Mouse (Mus musculus): Measurements from ENCODE around the gene Prdm16. TPM values are rescaled to one million over a fixed set of nuclear protein-coding genes. Genes with fewer than 3 reads are reported as not detected.

Prdm16 gene
- polyA plus RNA-seq, 1 experiment from 2014 or later: 16.2 TPM

DNA sequence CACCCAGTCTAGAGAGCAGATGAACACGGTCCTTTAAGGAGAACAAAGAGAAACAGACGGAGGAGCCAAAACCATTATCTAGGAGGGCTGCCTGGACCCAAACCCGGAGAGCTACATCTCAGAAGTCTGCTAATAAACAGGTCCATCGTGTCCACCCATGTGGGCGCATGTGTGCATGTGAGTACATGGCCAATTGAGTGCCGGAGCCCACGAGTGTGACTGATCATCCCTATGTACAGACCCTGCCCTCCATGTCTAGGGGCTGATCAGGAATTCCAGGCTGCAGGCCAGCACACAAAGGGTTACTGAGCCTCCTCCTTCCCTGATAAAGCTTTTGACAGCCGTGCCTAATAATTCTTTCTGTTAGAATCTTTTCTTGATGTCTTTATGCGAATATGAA, 136.0 kb downstream of the Prdm16 start:
- Histone ChIP-seq H3K4me1 (peaks cover 89% of the 10 kb centered on the region), H3K9ac (replicated peaks) (no peak overlapping the region), H3K4me3 (no peak overlapping the region), H3K27me3 (peaks cover 94% of the 10 kb centered on the region), H3K4me2 (replicated peaks) (no peak overlapping the region), H3K9me3 (no peaks in the 10 kb centered on the region), H3K36me3 (no peaks in the 10 kb centered on the region), H3K27ac (replicated peaks) (peak overlapping the region; percentile 55)
- 56% methylated on average over 9 of the region's 9 CpGs for WGBS
- ATAC-seq (ENCODE audit: low FRiP score, low read depth): no peak

DNA sequence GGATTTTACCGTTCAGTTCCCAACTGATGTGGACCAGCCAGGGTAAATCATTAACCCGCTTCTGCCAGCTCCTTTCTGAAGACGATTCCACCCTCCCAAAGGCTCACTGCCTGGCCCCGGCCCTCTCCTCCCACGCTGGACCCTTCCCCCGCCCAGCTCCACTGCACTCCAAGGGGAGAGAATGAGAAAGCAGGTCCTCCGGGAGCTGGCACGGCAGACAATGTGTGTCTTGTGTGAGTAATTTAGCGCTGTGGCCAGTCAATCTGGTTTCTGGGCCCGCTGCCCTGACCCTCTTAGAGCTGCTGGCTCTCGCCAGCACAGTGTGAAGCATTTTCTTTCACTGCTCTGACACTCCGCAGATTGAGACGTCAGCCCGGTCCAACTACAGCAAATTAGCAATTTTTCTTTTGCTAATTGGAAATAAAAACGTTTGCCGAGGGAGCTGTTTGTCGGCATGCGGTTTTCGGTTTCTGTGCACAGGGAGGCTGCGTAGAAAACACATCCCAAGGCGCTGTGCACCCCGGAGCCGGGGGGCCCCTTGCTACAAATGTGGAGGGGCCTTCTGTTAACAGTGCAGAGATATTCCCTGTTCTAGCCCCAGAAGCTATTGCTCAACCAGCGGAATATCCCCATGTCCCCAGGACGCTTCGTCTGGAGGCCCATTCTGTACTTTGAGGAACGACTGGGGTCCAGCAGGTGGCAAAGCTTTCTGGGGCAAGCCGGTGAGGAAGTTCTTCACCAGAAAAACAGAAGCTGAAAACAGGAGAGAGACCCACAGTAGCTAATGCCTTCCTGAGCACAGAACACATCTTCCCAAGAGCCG, 136.8 kb downstream of the Prdm16 start:
- Histone ChIP-seq H3K27me3 (peaks cover 94% of the 10 kb centered on the region), H3K4me2 (replicated peaks) (peak overlapping the region; percentile 26), H3K4me3 (no peak overlapping the region), H3K9ac (replicated peaks) (0 out of 2 replicates have a peak overlapping the region, but pooled peaks have one; percentile 4), H3K4me1 (peaks cover 86% of the 10 kb centered on the region), H3K27ac (replicated peaks) (peak overlapping the region; percentile 55), H3K36me3 (no peaks in the 10 kb centered on the region), H3K9me3 (no peaks in the 10 kb centered on the region)
- 26% methylated on average over 29 of the region's 29 CpGs for WGBS
- peak; percentile 68 for ATAC-seq (ENCODE audit: low FRiP score, low read depth)

DNA sequence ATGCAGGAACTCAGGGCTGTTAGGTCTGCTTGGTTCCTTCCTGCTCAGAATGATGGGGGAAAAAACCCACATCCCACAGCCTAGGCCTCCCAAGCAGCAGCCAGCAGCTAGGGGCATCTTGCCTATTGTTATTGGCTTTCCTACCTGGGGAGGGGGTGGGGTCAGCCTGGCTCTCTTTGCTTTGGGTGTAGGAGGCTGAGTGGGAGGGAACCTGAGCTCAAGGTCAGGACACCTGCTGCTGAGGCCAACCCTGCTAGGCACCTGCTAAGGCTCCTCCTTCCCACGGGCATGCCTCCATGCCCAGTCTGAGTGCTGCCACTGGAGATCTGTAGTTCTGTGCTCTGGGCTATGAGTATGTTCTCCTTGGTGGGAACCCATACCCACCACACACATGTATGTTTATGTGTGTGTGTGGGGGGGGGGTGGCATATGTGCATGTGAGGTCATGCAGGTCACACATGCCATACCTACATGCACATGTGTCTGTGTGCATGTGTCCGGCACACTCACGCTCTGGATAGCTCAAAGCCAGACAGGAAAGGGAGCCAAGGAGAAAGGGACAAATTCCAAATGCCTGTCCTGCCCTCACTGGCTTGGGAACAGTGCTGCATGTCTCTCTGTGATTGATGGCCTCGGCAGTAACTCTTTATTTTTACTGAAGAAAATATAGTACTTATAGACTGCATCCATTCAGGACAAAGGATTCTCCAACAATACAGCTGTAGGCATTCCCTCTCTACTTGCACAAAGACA, 139.1 kb downstream of the Prdm16 start:
- H3K27me3 ChIP-seq: peaks cover 98% of the 10 kb centered on the region
- no peaks in the 10 kb centered on the region for H3K9me3 ChIP-seq
- H3K27ac ChIP-seq (replicated peaks): no peak overlapping the region
- no peak for ATAC-seq (ENCODE audit: low FRiP score, low read depth)
- H3K9ac ChIP-seq (replicated peaks): no peak overlapping the region
- H3K4me3 ChIP-seq: no peak overlapping the region
- WGBS: 79% methylated on average over 4 of the region's 4 CpGs
- H3K36me3 ChIP-seq: no peaks in the 10 kb centered on the region
- H3K4me2 ChIP-seq (replicated peaks): no peak overlapping the region
- H3K4me1 ChIP-seq: peaks cover 77% of the 10 kb centered on the region

DNA sequence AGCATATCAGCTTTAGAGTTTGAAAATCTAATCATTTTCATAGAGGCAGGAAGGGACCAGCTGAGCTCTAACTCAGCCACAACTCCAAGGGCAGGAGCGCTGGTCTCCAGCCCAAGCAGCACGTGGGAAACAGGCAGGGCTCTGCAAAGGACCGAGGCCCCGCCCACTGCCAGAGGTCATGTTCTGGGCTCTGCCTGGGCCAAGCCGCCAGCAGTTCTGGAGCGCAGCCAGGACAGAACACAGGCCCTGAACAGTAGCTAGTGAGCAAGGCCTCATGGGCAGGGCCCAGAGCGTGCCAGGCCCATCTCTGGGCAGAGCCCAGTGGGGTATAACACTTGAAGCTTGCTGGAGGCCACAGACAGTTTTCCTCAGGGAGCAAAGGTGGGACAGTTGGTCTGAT, 139.7 kb downstream of the Prdm16 start:
- H3K36me3 ChIP-seq: no peaks in the 10 kb centered on the region
- peaks cover 77% of the 10 kb centered on the region for H3K4me1 ChIP-seq
- H3K27me3 ChIP-seq: peaks cover 98% of the 10 kb centered on the region
- H3K4me2 ChIP-seq (replicated peaks): no peak overlapping the region
- H3K9ac ChIP-seq (replicated peaks): no peak overlapping the region
- WGBS: 22% methylated on average over 7 of the region's 7 CpGs
- ATAC-seq (ENCODE audit: low FRiP score, low read depth): no peak
- no peak overlapping the region for H3K4me3 ChIP-seq
- H3K27ac ChIP-seq (replicated peaks): no peak overlapping the region
- no peaks in the 10 kb centered on the region for H3K9me3 ChIP-seq

DNA sequence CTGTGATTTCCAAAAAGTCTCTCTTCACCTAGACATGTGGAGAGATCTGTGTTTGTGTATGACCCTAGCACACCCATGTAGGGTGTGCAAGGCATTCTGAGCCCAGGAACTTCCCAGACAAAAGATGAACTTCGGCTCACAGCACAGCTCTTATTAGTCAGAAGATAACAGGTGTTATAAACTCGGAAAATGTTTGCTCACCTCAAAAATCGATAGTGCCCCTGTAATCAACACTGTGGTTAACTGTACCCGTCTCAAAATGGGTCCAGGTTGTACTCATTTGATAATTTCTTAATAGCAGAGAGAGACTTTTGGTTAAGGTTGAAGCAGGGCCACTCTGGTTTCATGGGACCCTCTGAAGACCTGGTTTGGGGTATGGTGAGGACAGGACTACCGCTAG, 140.2 kb downstream of the Prdm16 start:
- Histone ChIP-seq H3K27me3 (peaks cover 98% of the 10 kb centered on the region), H3K9me3 (no peaks in the 10 kb centered on the region), H3K27ac (replicated peaks) (no peak overlapping the region), H3K4me1 (peaks cover 76% of the 10 kb centered on the region), H3K4me2 (replicated peaks) (no peak overlapping the region), H3K9ac (replicated peaks) (no peak overlapping the region), H3K4me3 (no peak overlapping the region), H3K36me3 (no peaks in the 10 kb centered on the region)
- no peak for ATAC-seq (ENCODE audit: low FRiP score, low read depth)
- 89% methylated on average over 5 of the region's 5 CpGs for WGBS

DNA sequence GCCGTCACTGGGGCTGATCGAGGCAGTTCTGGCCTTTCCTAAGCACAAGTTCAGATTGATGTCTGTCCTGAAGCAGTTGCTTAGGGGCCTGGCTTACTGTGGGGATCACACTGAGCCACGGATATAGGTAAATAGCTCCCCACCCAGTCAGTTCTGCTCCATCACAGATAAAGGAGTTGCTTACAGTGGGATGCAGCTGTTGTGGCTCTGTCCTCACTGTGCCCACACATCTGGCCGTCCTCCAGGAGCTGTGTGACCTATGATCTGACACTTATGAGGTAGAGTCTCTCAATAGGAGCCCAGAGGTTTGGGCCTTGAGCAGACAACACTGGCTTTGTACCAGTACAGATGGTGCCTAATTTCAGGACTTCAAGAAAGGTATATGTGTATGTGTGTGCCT, 142.7 kb downstream of the Prdm16 start:
- Histone ChIP-seq H3K4me3 (no peak overlapping the region), H3K27me3 (peaks cover 99% of the 10 kb centered on the region), H3K9me3 (no peaks in the 10 kb centered on the region), H3K4me2 (replicated peaks) (no peak overlapping the region), H3K9ac (replicated peaks) (no peak overlapping the region), H3K4me1 (peaks cover 60% of the 10 kb centered on the region), H3K36me3 (no peaks in the 10 kb centered on the region), H3K27ac (replicated peaks) (no peak overlapping the region)
- 68% methylated on average over 4 of the region's 4 CpGs for WGBS
- no peak for ATAC-seq (ENCODE audit: low FRiP score, low read depth)

DNA sequence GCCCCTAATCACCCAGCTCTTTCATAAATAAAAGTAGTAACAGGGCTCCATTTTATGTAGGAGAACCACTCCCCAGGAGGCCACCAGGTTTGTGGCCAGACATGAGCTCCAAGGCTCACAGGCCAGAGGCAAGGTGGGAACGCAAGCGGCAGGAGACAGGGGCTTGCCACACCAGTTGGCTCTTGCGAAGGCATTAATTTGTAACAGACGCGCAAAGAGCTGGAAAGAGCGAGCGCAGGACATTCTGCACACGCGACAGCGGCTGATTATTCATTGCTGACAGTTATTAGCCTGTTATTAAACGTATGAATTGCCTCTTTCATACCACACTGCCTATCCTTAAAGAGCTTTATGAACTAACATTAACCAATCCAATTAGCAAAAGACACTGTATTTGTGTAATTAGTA, 144.0 kb downstream of the Prdm16 start:
- Histone ChIP-seq H3K4me1 (peaks cover 55% of the 10 kb centered on the region), H3K27ac (replicated peaks) (no peak overlapping the region), H3K4me2 (replicated peaks) (no peak overlapping the region), H3K27me3 (peaks cover 99% of the 10 kb centered on the region), H3K9ac (replicated peaks) (no peak overlapping the region), H3K9me3 (no peaks in the 10 kb centered on the region), H3K4me3 (no peak overlapping the region), H3K36me3 (no peaks in the 10 kb centered on the region)
- no peak for ATAC-seq (ENCODE audit: low FRiP score, low read depth)
- 52% methylated on average over 11 of the region's 11 CpGs for WGBS

DNA sequence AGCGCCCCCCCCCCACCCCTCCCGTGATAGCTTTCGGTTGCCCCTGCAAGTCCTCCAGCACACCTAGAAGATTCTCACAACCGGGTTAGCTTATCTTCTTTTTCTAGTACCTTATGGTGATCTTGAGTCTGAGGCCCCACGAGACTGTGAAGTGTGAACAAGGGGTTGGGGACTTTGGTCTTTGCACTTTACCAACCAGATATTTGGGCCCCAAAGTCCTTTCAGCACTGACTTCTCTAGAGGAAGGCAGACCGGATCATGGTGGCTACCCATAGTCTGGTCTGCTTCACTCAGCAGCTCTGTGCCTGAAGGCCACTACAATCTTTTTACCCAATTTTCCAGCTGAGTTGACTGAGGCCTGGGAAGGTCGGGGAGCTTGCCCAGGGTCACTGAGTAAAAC, 144.4 kb downstream of the Prdm16 start:
- Histone ChIP-seq H3K9me3 (no peaks in the 10 kb centered on the region), H3K36me3 (no peaks in the 10 kb centered on the region), H3K27me3 (peaks cover 99% of the 10 kb centered on the region), H3K4me2 (replicated peaks) (no peak overlapping the region), H3K27ac (replicated peaks) (no peak overlapping the region), H3K4me1 (peaks cover 51% of the 10 kb centered on the region), H3K9ac (replicated peaks) (no peak overlapping the region), H3K4me3 (no peak overlapping the region)
- no peak for ATAC-seq (ENCODE audit: low FRiP score, low read depth)
- WGBS: 52% methylated on average over 7 of the region's 7 CpGs

DNA sequence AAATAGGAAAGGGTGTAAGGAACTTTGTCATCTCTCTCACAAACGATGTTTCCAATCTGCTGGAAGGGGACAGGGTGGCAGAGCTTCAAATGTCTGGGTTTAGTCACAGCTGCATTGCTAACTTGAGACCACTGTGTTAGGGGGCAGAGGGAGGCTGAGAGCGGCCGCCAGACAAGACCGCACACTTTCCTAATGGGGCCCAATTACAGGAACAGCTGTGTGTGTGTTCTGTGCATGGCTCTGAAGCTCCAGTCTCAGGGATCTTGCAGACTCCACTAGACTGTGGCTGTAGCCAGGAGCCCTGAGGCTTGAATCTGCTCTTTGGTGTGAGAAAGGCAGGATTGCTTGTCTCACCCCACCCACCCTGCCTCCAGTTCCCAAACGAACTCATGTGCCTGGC, 148.6 kb downstream of the Prdm16 start:
- Histone ChIP-seq H3K9ac (replicated peaks) (no peak overlapping the region), H3K4me2 (replicated peaks) (no peak overlapping the region), H3K36me3 (no peaks in the 10 kb centered on the region), H3K27ac (replicated peaks) (no peak overlapping the region), H3K4me1 (peaks cover 32% of the 10 kb centered on the region), H3K27me3 (peaks cover 99% of the 10 kb centered on the region), H3K4me3 (no peak overlapping the region), H3K9me3 (no peaks in the 10 kb centered on the region)
- 42% methylated on average over 5 of the region's 5 CpGs for WGBS
- no peak for ATAC-seq (ENCODE audit: low FRiP score, low read depth)

DNA sequence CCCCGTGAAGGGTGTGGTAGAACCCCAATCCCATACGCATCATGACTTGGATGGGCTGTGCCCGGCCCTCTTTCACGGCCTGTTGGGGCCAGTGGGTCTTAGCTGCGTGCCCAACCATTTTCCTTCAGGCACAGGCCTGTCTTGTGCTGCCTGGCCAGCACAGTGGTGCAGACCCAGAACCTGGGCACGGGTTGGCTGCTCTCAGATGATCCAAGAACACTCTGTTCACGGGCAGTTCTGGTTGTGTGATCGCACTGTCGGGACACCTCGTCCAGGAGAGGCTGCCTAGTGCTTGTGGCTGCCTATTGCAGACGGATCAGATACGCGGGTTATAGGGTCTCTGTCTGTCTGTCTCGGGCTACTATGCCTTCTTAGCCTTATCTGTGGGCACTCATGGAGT, 154.0 kb downstream of the Prdm16 start:
- 86% methylated on average over 14 of the region's 14 CpGs for WGBS
- ATAC-seq (ENCODE audit: low FRiP score, low read depth): no peak
- Histone ChIP-seq H3K27me3 (peaks cover 99% of the 10 kb centered on the region), H3K9me3 (no peaks in the 10 kb centered on the region), H3K36me3 (no peaks in the 10 kb centered on the region), H3K27ac (replicated peaks) (no peak overlapping the region), H3K9ac (replicated peaks) (no peak overlapping the region), H3K4me3 (no peak overlapping the region), H3K4me2 (replicated peaks) (no peak overlapping the region), H3K4me1 (peaks cover 11% of the 10 kb centered on the region)

DNA sequence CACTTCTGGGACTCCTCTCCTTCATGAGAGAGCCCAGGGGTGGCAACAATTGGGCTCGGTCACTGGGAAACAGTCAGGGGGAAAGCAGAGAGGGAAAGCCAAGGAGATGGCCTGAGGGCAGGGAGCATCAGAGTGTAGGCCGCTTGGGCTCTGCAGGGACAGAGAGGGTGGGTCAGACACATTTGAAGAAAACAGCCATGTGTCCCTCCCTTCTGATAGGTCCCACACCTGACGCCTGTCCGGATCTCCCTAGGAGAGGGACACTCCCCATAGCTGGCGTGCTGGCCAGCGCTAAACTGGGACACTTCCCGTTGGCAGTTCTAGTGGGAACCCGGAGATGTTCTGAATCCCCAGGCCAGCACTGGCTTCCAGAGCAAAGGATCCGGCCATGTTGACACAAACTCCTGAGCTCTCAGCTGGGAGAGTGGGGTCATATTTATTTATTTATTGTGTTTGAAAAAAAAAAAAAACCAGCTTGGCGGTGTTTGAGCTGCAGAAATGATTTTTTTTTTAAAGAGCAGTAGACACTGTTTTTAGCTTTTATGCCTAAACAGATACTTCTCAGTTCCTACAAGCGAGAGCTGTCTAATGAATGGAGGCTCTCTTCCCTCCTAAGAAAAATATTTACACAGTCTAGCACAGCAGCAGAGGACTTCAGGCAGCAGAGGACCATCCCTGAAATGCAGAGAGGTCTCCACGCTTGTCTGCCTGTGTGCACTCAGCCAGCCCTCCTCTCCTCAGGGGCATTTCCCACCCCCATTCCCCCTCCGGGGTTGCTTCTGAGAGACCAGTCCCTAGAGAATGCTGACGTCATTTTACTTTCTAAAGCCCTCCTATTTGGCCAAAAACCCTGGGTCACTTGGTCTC, 154.7 kb downstream of the Prdm16 start:
- Histone ChIP-seq H3K9ac (replicated peaks) (no peak overlapping the region), H3K4me3 (no peak overlapping the region), H3K27ac (replicated peaks) (no peak overlapping the region), H3K27me3 (peaks cover 99% of the 10 kb centered on the region), H3K36me3 (no peaks in the 10 kb centered on the region), H3K9me3 (no peaks in the 10 kb centered on the region), H3K4me2 (replicated peaks) (no peak overlapping the region), H3K4me1 (peaks cover 11% of the 10 kb centered on the region)
- WGBS: 61% methylated on average over 14 of the region's 14 CpGs
- ATAC-seq (ENCODE audit: low FRiP score, low read depth): no peak

All from midbrain, embryonic 12.5 days (tissue).